Comparison of ENCODE assay signal across 32 mouse cellular contexts in the genomic region with DNA sequence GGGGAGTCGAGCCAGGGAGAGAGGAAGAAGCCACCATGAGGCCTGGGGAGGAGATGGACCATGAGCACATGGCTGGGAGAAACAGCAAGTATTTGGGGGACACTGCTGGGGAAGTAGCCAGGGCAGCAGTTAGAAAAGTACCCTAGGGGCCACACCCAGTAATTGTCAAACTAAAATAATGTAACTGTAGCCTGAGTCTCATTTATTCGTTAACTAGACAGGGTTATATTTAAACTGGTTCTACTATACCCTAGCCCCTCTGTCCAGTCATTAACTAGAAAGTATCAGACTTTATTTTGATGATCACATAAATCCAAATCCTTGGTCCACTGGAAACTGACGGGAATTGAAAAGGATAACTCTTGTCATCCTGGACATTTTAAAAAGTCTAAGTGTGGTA. TPM values are rescaled to one million over a fixed set of nuclear protein-coding genes. Genes with fewer than 3 reads are reported as not detected.
"Had no signal": no experiment of that assay in that cellular context is flagged by ENCODE, and none has a peak within 500 bp of the region (broad histone marks: within the 10 kb centered on the region; RNA-seq: fewer than 3 reads in every experiment).

No protein-coding gene starts in this region.

- H3K9me3 ChIP-seq: limb, embryonic 10.5 days; limb, embryonic 12.5 days; limb, embryonic 13.5 days; limb, embryonic 15.5 days; liver, embryonic 12.5 days; liver, embryonic 13.5 days; liver, embryonic 15.5 days; lung, embryonic 15.5 days; megakaryocyte, embryonic 14.5 days; midbrain, embryonic 10.5 days; midbrain, embryonic 12.5 days; midbrain, embryonic 13.5 days; midbrain, embryonic 15.5 days; neural tube, embryonic 12.5 days had no signal

- DNase-seq: left cerebral cortex, postnatal 4 days; liver; liver, embryonic 13.5 days; liver, postnatal 0 days; lung, adult 18-20 months; lung, adult 2 months; lung, embryonic 14.5 days; lung, postnatal 10 days; lung, postnatal 14 days; lung, postnatal 36 days; lung, postnatal 4 days; midbrain, embryonic 14.5 days had no signal

- H3K27me3 ChIP-seq: limb, embryonic 12.5 days; limb, embryonic 13.5 days; limb, embryonic 15.5 days; liver, embryonic 12.5 days; liver, embryonic 13.5 days; liver, embryonic 15.5 days; lung, embryonic 15.5 days; megakaryocyte, embryonic 14.5 days; midbrain, embryonic 12.5 days; midbrain, embryonic 13.5 days; midbrain, embryonic 15.5 days; neural tube, embryonic 12.5 days had no signal

- H3K36me3 ChIP-seq: limb, embryonic 10.5 days; limb, embryonic 12.5 days; limb, embryonic 13.5 days; limb, embryonic 15.5 days; liver, embryonic 12.5 days; liver, embryonic 13.5 days; liver, embryonic 15.5 days; lung, embryonic 15.5 days; midbrain, embryonic 10.5 days; midbrain, embryonic 12.5 days; midbrain, embryonic 13.5 days; midbrain, embryonic 15.5 days; neural tube, embryonic 12.5 days had no signal

- H3K4me2 ChIP-seq: limb, embryonic 12.5 days; limb, embryonic 13.5 days; limb, embryonic 15.5 days; liver, embryonic 11.5 days; liver, embryonic 12.5 days; liver, embryonic 13.5 days; liver, embryonic 15.5 days; lung, embryonic 14.5 days; lung, embryonic 15.5 days; midbrain, embryonic 11.5 days; midbrain, embryonic 12.5 days; midbrain, embryonic 13.5 days; midbrain, embryonic 15.5 days; neural tube, embryonic 12.5 days had no signal

- H3K27ac ChIP-seq: limb, embryonic 10.5 days; limb, embryonic 12.5 days; limb, embryonic 13.5 days; limb, embryonic 15.5 days; liver, embryonic 12.5 days; liver, embryonic 13.5 days; liver, embryonic 14.5 days; liver, embryonic 15.5 days; lung, embryonic 15.5 days; macrophage; midbrain, embryonic 10.5 days; midbrain, embryonic 12.5 days; midbrain, embryonic 13.5 days; midbrain, embryonic 15.5 days; neural tube, embryonic 12.5 days had no signal

- H3K9ac ChIP-seq: limb, embryonic 12.5 days; limb, embryonic 13.5 days; limb, embryonic 15.5 days; liver, embryonic 12.5 days; liver, embryonic 13.5 days; liver, embryonic 14.5 days; liver, embryonic 15.5 days; liver, postnatal 0 days; lung, embryonic 14.5 days; lung, embryonic 15.5 days; midbrain, embryonic 12.5 days; midbrain, embryonic 13.5 days; midbrain, embryonic 15.5 days; neural tube, embryonic 12.5 days had no signal

- H3K4me1 ChIP-seq: limb, embryonic 10.5 days; limb, embryonic 12.5 days; limb, embryonic 13.5 days; limb, embryonic 15.5 days; liver, embryonic 12.5 days; liver, embryonic 13.5 days; liver, embryonic 15.5 days; lung, embryonic 15.5 days; midbrain, embryonic 10.5 days; midbrain, embryonic 12.5 days; midbrain, embryonic 13.5 days; midbrain, embryonic 15.5 days; neural tube, embryonic 12.5 days had no signal

- ATAC-seq: liver, embryonic 12.5 days; liver, postnatal 0 days; lung, postnatal 0 days; midbrain, embryonic 13.5 days; midbrain, embryonic 15.5 days; midbrain, embryonic 16.5 days had no signal

- H3K4me3 ChIP-seq: limb, embryonic 10.5 days; limb, embryonic 12.5 days; limb, embryonic 13.5 days; limb, embryonic 15.5 days; liver, embryonic 12.5 days; liver, embryonic 13.5 days; liver, embryonic 15.5 days; lung, embryonic 15.5 days; megakaryocyte, embryonic 14.5 days; midbrain, embryonic 10.5 days; midbrain, embryonic 12.5 days; midbrain, embryonic 13.5 days; midbrain, embryonic 15.5 days; myocyte; neural tube, embryonic 12.5 days had no signal

RNA-seq across cellular contexts. Expression of gene Pkib, which starts 7.8 kb away (rescaled TPM):
- polyA plus RNA-seq: limb, embryonic 10.5 days; myocyte had no signal
